ENCODE assay signal across 8 mouse cellular contexts in genomic region chr11:35893018-35893421, GRCm38 (mm10). TPM values are rescaled to one million over a fixed set of nuclear protein-coding genes. Genes with fewer than 3 reads are reported as not detected.
DNase-seq lines count a peak whose midpoint lies in the region; ATAC-seq lines count a peak whose summit lies in the region.

No protein-coding gene starts in this region.

- H3K4me2 ChIP-seq in hindbrain, embryonic 14.5 days (replicated peaks) = no peak overlapping the region
- H3K4me2 ChIP-seq in midbrain, embryonic 14.5 days (ENCODE audit: low read length) = no peak overlapping the region

- no peak overlapping the region for H3K9ac ChIP-seq in hindbrain, embryonic 14.5 days
- no peak overlapping the region for H3K9ac ChIP-seq in midbrain, embryonic 14.5 days (replicated peaks; ENCODE audit: low read length)

- H3K27me3 ChIP-seq in forebrain, embryonic 10.5 days (ENCODE audit: poor library complexity, severe bottlenecking) = no peaks in the 10 kb centered on the region
- no peaks in the 10 kb centered on the region for H3K27me3 ChIP-seq in hindbrain, embryonic 14.5 days (ENCODE audit: control insufficient read depth, insufficient read depth, low read length)
- H3K27me3 ChIP-seq in midbrain, embryonic 14.5 days (ENCODE audit: control insufficient read depth, insufficient read depth, low read length) = no peaks in the 10 kb centered on the region

- no peak for ATAC-seq in hindbrain, embryonic 14.5 days (ENCODE audit: low FRiP score)
- ATAC-seq in midbrain, embryonic 14.5 days (ENCODE audit: low FRiP score, low TSS enrichment) = peak; percentile 29; the same call in 1 of the 2 replicates

- peak; percentile 28 for DNase-seq in layer of hippocampus, adult 11-12 months (ENCODE audit: low spot score)
- DNase-seq in layer of hippocampus, adult 9-10 months (ENCODE audit: low spot score) = no peak
- no peak for DNase-seq in forebrain, embryonic 10.5 days (ENCODE audit: extremely low spot score, low spot score)
- DNase-seq in hindbrain, embryonic 14.5 days (ENCODE audit: low spot score) = no peak
- DNase-seq in midbrain, embryonic 14.5 days = peak; percentile 62
- DNase-seq in urinary bladder, adult 18-20 months (ENCODE audit: low spot score in 2 of 2) = no peak
- DNase-seq in adrenal gland, adult 18-20 months (ENCODE audit: low spot score in 2 of 2) = no peak
- DNase-seq in ovary, postnatal 14 days (ENCODE audit: low spot score) = no peak

- no peak overlapping the region for H3K4me3 ChIP-seq in forebrain, embryonic 10.5 days
- no peak overlapping the region for H3K4me3 ChIP-seq in hindbrain, embryonic 14.5 days (replicated peaks; ENCODE audit: low read length)
- H3K4me3 ChIP-seq in midbrain, embryonic 14.5 days (replicated peaks; ENCODE audit: low read depth, low read length) = no peak overlapping the region

- 39% methylated on average over 10 of the region's 10 CpGs for WGBS in forebrain, embryonic 10.5 days
- WGBS in hindbrain, embryonic 14.5 days = 32% methylated on average over 10 of the region's 10 CpGs
- WGBS in midbrain, embryonic 14.5 days = 20% methylated on average over 10 of the region's 10 CpGs

- H3K4me1 ChIP-seq in forebrain, embryonic 10.5 days = peaks cover 51% of the 10 kb centered on the region
- peaks cover 24% of the 10 kb centered on the region for H3K4me1 ChIP-seq in hindbrain, embryonic 14.5 days (replicated peaks; ENCODE audit: control insufficient read depth, insufficient read depth, low read length)
- H3K4me1 ChIP-seq in midbrain, embryonic 14.5 days (ENCODE audit: control insufficient read depth, insufficient read depth, low read length) = peaks cover 28% of the 10 kb centered on the region

- peaks cover 48% of the 10 kb centered on the region for H3K36me3 ChIP-seq in forebrain, embryonic 10.5 days (replicated peaks)
- H3K36me3 ChIP-seq in hindbrain, embryonic 14.5 days (replicated peaks; ENCODE audit: control insufficient read depth, insufficient read depth) = no peaks in the 10 kb centered on the region; the same call in 1 of the 2 replicates
- H3K36me3 ChIP-seq in midbrain, embryonic 14.5 days (ENCODE audit: control insufficient read depth, insufficient read depth, low read length) = no peaks in the 10 kb centered on the region

- no peaks in the 10 kb centered on the region for H3K9me3 ChIP-seq in forebrain, embryonic 10.5 days
- H3K9me3 ChIP-seq in hindbrain, embryonic 14.5 days (ENCODE audit: control insufficient read depth, low read length) = no peaks in the 10 kb centered on the region
- no peaks in the 10 kb centered on the region for H3K9me3 ChIP-seq in midbrain, embryonic 14.5 days (ENCODE audit: control insufficient read depth, low read length)

- H3K27ac ChIP-seq in forebrain, embryonic 10.5 days = peak overlapping the region; percentile 86
- H3K27ac ChIP-seq in hindbrain, embryonic 14.5 days = peak overlapping the region; percentile 62
- H3K27ac ChIP-seq in midbrain, embryonic 14.5 days (replicated peaks; ENCODE audit: low read depth, low read length) = peak overlapping the region; percentile 46

RNA-seq across cellular contexts. Expression of gene Rars, which starts 58.7 kb away (rescaled TPM):
- 118 and 123 TPM in 2 replicates for polyA plus RNA-seq in forebrain, embryonic 10.5 days (2016; fragmentation: Nextera tagmentation; extraction: Ambion mirVana)
- polyA plus RNA-seq in hindbrain, embryonic 14.5 days (2014; fragmentation: Nextera tagmentation; extraction: Ambion mirVana) = 72.1 and 75.3 TPM in 2 replicates
- polyA plus RNA-seq in midbrain, embryonic 14.5 days (2014; fragmentation: Nextera tagmentation; extraction: Ambion mirVana) = 72.0 and 73.1 TPM in 2 replicates
- 10 to 100 TPM; 62.2 to 67.7 TPM for total RNA-seq in adrenal gland, adult 18-20 months (2021)

Comparison
In these comparisons a context has a peak if more than half of its experiments do, and no peak if none do; other contexts are left out.
1. DNase-seq: peak in layer of hippocampus, adult 11-12 months (single experiment) and midbrain, embryonic 14.5 days (single experiment); none in layer of hippocampus, adult 9-10 months (single experiment), forebrain, embryonic 10.5 days (single experiment), hindbrain, embryonic 14.5 days (single experiment), urinary bladder, adult 18-20 months (0 of 2), adrenal gland, adult 18-20 months (0 of 2) and ovary, postnatal 14 days (single experiment).
2. Peak in every context shown above with its lines, with median percentiles within 50 percentile points of each other: H3K27ac ChIP-seq.